Mouse (Mus musculus) spleen, embryonic (tissue): ENCODE results near the gene Chid1.

Source experiments
- CTCF ChIA-PET: fragments of 350-600 bp; sonication (Branson Sonifier 250); formaldehyde crosslinking; loops from one replicate; lab custom pipeline; 2022; lab: Charles Lee

The Chid1 gene

DNA sequence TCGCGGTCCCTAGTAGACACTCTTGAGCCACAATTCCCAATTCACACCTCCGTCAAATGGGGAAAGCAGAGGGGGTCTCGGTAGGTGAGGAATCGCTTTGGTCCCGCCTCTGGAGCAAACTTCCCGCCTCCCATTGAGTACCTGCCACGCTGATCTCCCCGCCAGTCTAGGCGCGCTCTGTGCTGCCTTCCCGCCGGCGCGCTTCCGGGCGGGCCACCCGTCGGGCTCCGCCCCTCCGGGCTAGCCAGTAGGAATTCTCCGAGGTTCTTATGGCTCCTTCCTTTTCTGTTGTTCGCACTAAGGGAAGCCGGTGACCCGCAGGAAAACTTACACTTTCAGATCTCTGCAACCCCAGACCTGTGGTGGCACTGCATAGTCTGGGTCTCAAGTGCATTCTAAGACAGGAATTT, 95.8 kb downstream of the Chid1 start, which contains the start of gene Pidd1:
TSS of gene Pidd1 (minus strand) at position 198 of the 410 bp plus-strand sequence.
- CTCF ChIA-PET, result no interaction called here
